Mouse (Mus musculus): ENCODE measurements around the gene Dtx2. TPM values are rescaled to one million over a fixed set of nuclear protein-coding genes. Genes with fewer than 3 reads are reported as not detected.

Gene Dtx2
- polyA plus RNA-seq (2012; ENCODE audit: insufficient read depth, insufficient read length, low replicate concordance, missing spikeins), result not detected in 2 replicates

DNA sequence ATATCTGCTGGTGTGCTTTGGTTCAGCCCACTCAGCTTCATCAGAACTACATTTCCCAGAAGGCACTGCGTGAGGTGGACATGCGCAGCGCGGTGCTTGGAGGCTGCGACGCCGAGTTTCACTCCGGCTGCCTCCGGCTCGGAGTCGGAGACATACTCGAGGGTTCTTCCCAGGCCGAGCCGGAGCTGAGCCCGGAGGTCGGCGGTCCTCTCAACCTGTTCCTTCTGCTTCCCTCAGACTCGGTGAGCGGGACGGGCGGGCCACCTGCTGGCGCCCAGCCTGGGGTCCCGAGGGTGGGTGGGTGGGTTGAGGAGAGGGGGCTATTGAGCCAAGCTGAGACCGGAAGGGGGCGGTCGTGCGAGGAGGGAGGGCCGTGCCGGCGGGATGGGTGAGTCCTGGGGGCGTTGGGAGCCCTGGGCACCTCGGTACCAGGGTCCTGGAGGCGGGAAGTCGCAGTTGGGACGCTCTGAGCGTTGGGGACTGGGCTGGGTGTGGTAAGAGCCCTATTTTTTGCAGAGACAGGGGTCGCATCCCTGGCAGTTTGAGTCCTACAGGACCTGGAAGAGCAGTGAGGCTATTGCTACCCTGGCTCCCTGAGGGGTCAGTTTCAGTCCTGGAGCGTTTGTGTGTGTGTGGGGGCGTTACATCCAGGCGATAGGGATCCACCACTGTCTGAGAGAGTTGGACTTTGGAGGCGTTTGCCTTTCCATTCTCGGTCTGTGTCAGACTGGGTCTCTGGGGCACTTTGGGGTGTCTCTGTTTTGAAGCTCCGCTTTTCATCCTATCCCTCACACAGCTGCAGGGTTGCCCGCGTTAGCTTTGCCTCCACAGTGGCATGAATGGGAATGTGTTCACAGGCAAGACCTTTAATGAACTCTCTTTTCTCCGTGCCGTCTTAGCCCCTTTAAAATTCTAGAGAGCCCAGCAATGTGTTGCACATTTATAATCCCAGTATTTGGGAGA, at the start of gene Dtx2:
Dtx2 (plus strand) TSS at position 76 of the 963 bp plus-strand sequence.
- Histone ChIP-seq H3K27ac (ENCODE audit: insufficient read depth, low read depth, low read length) (peak within 1 kb of the TSS; percentile 31; the same call in 1 of the 2 replicates), H3K4me3 (ENCODE audit: insufficient read depth, low read depth, low read length) (peak within 1 kb of the TSS; percentile 87), H3K4me1 (ENCODE audit: control insufficient read depth, insufficient read depth, low read length) (peaks cover 8% of the 10 kb centered on the region)
- TF ChIP-seq POLR2A (IDR thresholded peaks at IDR 0.05; ENCODE audit: insufficient read depth, low read depth, low read length), result peak; percentile 80
- TF ChIP-seq CTCF (IDR thresholded peaks at IDR 0.05; ENCODE audit: insufficient read depth, low read depth, low read length), result peak; percentile 31; the same call in 1 of the 2 replicates
- under 1% methylated on average over 47 of the region's 47 CpGs for WGBS

DNA sequence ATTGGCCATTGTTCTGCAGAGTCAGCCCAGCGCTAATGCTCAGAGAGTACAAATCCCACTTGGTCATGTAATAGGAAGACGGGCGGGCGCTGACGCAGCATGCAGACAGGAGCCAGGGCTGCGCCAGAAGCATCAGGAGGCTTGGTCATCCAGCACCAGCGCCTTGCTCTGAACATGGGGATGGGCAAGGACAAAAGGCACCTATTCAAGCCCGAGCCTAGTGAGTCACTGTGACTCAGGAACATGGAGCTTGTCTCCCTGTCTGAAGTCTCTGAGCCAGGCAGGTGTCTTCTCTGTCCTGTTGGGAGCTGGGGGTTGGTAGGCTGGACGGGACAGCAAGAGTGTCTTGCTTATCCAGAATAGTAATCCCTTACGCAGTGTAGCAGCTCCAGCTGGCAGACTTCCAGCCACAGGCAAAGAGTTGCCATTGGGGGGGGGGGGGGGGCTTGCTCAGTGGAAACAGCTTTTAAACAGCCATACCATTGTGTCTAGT, 48.6 kb upstream of the Dtx2 start:
- no peak overlapping the region for H3K27ac ChIP-seq (ENCODE audit: insufficient read depth, low read depth, low read length)
- WGBS, result 24% methylated on average over 10 of the region's 10 CpGs
- no peak for TF ChIP-seq POLR2A (IDR thresholded peaks at IDR 0.05; ENCODE audit: insufficient read depth, low read depth, low read length)
- no peak for TF ChIP-seq CTCF (IDR thresholded peaks at IDR 0.05; ENCODE audit: insufficient read depth, low read depth, low read length)
- no peak overlapping the region for H3K4me3 ChIP-seq (ENCODE audit: insufficient read depth, low read depth, low read length)
- peaks cover 9% of the 10 kb centered on the region for H3K4me1 ChIP-seq (ENCODE audit: control insufficient read depth, insufficient read depth, low read length)

DNA sequence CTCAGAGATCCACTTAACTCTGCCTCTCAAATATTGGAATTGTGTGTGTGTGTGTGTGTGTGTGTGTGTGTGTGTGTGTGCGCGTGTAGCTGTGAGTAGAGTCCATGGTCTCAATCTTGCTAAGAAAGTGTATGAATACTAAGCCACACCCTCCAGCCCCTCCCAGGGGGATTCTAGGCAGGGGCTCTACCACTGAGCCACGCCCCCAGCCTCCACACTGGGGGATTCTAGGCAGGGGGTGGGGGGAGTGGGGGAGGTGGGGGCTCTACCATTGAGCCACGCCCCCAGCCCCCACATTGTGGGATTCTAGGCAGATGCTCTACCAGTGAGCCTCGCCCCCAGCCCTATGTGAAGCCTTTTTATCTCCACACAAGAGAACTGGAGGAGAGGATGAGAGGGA, 48.0 kb upstream of the Dtx2 start:
- TF ChIP-seq POLR2A (IDR thresholded peaks at IDR 0.05; ENCODE audit: insufficient read depth, low read depth, low read length) (no peak), CTCF (IDR thresholded peaks at IDR 0.05; ENCODE audit: insufficient read depth, low read depth, low read length) (no peak)
- Histone ChIP-seq H3K4me1 (ENCODE audit: control insufficient read depth, insufficient read depth, low read length) (peaks cover 11% of the 10 kb centered on the region), H3K27ac (ENCODE audit: insufficient read depth, low read depth, low read length) (no peak overlapping the region), H3K4me3 (ENCODE audit: insufficient read depth, low read depth, low read length) (no peak overlapping the region)
- 77% methylated on average over 5 of the region's 5 CpGs for WGBS

DNA sequence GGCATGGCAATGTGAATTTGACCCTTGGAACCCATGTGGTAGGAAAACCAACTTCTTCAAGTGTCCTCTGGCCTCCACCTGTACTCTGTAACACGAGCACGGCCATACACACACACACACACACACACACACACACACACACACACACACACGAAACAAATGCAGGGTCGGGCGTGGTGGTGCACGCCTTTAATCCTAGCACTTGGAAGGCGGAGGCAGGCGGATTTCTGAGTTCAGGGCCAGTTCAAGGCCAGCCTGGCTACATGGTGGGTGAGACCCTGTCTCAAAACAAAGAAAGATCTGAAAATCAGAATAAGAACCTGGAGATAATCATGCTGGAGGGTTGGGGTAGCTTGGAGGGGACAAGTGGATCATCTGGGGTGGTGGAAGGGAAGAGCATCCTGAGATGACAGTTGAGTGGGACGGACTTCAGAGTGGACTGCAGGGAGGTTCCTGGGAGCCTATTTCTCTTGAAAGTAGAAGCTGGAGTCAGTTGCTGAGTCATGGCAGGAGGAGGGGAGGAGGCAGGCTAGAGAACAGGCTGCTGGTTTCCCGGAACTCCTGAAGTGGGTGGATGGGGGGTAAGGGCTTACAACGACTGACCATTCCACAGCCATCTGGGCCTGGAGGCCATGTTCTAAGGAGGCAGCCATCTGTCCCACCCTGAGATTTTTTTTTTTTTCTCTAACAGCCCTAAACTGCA, 43.7 kb upstream of the Dtx2 start:
- WGBS, result 79% methylated on average over 11 of the region's 11 CpGs
- Histone ChIP-seq H3K4me1 (ENCODE audit: control insufficient read depth, insufficient read depth, low read length) (peaks cover 9% of the 10 kb centered on the region), H3K4me3 (ENCODE audit: insufficient read depth, low read depth, low read length) (no peak overlapping the region), H3K27ac (ENCODE audit: insufficient read depth, low read depth, low read length) (no peak overlapping the region)
- TF ChIP-seq CTCF (IDR thresholded peaks at IDR 0.05; ENCODE audit: insufficient read depth, low read depth, low read length) (no peak), POLR2A (IDR thresholded peaks at IDR 0.05; ENCODE audit: insufficient read depth, low read depth, low read length) (no peak)

DNA sequence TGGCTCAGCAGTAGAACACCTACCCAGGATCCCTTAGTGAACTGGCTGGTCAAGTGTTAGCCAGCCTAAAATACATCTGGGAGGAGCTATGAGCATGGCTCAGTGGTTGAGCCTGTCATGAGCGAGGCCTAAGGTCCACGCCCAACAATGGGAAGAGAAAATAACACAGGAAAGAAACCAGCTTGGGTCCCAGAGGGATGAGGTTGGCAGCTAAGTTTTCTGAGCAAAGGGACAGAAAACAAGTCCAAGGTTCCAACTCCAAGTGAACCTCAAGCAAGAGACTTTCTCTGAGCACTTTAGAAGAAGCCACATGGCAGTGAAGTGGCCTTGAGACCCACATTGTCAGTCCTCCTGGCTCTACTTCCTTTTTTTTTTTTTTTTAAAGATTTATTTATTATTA, 42.9 kb upstream of the Dtx2 start:
- TF ChIP-seq POLR2A (IDR thresholded peaks at IDR 0.05; ENCODE audit: insufficient read depth, low read depth, low read length) (no peak), CTCF (IDR thresholded peaks at IDR 0.05; ENCODE audit: insufficient read depth, low read depth, low read length) (no peak)
- WGBS, result 96% methylated on average over 2 of the region's 2 CpGs
- Histone ChIP-seq H3K27ac (ENCODE audit: insufficient read depth, low read depth, low read length) (no peak overlapping the region), H3K4me3 (ENCODE audit: insufficient read depth, low read depth, low read length) (no peak overlapping the region), H3K4me1 (ENCODE audit: control insufficient read depth, insufficient read depth, low read length) (0 out of 2 replicates have a peak, but pooled peaks cover 6% of the 10 kb centered on the region)

DNA sequence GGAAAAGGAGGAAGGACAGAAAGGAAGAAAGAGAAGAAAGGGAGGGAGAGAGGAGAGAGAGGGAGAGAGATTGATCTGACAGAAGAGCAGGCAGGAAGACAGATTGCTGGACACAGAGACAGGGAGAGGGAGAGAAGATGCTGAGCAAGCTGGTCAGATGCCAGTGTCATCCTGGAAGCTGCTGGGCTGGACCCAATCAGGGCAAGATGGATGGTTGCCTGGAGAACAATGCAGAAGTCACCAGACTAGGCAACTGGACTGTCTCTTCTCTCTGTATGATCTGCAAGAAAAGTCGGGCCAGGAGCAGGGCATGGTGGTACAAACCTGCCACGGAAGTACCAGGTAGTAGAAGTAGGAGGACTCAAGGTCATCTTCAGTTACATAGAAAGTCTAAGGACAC, 41.8 kb upstream of the Dtx2 start:
- Histone ChIP-seq H3K4me1 (ENCODE audit: control insufficient read depth, insufficient read depth, low read length) (peaks cover 6% of the 10 kb centered on the region; the same call in 1 of the 2 replicates), H3K4me3 (ENCODE audit: insufficient read depth, low read depth, low read length) (no peak overlapping the region), H3K27ac (ENCODE audit: insufficient read depth, low read depth, low read length) (no peak overlapping the region)
- WGBS, result 91% methylated on average over 2 of the region's 2 CpGs
- no peak for TF ChIP-seq POLR2A (IDR thresholded peaks at IDR 0.05; ENCODE audit: insufficient read depth, low read depth, low read length)
- no peak for TF ChIP-seq CTCF (IDR thresholded peaks at IDR 0.05; ENCODE audit: insufficient read depth, low read depth, low read length)

DNA sequence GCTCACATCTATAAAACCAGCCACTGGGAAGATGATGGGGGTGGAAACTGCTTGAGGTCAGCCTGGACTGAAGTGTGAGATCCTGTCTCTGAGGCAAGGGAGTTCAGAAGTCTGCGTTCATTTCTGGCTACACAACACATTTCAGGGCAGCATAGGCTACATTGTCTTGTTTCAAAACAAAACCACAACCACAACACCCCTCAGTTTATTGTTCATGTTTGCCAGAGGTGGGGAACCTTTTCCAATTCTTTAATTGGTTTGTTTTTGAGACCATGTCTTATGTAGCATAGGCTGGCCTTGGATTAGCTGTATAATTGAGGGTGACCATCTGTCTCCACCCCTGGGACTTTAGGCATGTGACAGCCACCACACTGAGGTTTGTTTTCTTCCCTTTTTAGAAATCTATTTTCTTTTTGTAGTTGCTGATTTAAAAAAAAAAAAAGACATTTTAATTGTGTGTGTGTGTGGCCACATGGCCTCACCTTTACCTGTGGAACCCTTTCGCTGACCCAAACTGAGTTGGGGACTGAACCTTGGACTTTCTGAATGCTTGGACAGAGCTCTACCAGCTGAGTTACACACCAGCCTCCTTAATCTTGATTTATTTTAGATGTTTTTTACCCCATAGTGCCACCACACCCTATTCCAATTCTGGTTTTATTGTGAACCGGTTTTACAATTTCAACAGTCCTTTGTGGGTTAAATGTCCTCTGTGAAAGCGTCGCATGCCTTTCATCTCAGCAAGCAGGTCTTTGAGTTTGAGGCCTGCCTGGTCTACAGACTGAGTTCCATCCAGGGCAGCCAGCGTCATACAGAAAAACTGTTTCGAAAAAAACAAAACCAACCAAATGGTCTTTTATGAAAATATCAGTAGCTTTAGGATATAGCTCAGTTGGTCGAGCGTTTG, 38.0 kb upstream of the Dtx2 start:
- TF ChIP-seq CTCF (IDR thresholded peaks at IDR 0.05; ENCODE audit: insufficient read depth, low read depth, low read length) (no peak), POLR2A (IDR thresholded peaks at IDR 0.05; ENCODE audit: insufficient read depth, low read depth, low read length) (no peak)
- H3K27ac ChIP-seq (ENCODE audit: insufficient read depth, low read depth, low read length), result peak overlapping the region; percentile 77
- 0 out of 2 replicates have a peak overlapping the region, but pooled peaks have one; percentile 50 for H3K4me3 ChIP-seq (ENCODE audit: insufficient read depth, low read depth, low read length)
- no peaks in the 10 kb centered on the region; the same call in 1 of the 2 replicates for H3K4me1 ChIP-seq (ENCODE audit: control insufficient read depth, insufficient read depth, low read length)
- 75% methylated on average over 9 of the region's 9 CpGs for WGBS

Measured in olfactory bulb, adult 2 months (tissue).